Comparison of ENCODE assay signal across 23 mouse cellular contexts in the genomic region with DNA sequence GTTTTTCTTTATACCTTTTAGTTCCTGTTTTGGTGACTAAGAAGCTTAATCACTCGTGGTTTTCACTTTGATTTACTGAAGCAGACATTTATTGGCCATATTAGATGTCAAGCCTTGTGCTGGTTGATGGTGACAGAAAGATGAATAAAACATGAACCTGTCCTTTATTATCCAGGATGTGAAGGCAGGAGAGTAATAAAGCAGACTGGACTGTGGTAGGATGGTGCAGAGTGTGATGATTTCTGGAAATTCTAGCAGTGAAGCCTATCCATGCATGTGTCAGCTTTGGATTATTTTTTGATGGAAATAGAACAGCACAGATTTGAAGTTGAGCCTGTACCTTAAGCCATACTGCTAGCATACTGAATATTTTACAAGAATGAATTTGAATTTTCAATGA.
DNase-seq lines count a peak whose midpoint lies in the region; ATAC-seq and TF ChIP-seq lines count a peak whose summit lies in the region.
"Had no signal": no experiment of that assay in that cellular context is flagged by ENCODE, and none has a peak within 500 bp of the region (broad histone marks: within the 10 kb centered on the region; RNA-seq: fewer than 3 reads in every experiment).

No protein-coding gene starts in this region.

- no peaks in the 10 kb centered on the region for H3K27me3 ChIP-seq in midbrain, embryonic 12.5 days
- no peaks in the 10 kb centered on the region for H3K27me3 ChIP-seq in midbrain, postnatal 0 days (ENCODE audit: insufficient read depth, low read length)
- no peaks in the 10 kb centered on the region for H3K27me3 ChIP-seq in midbrain, embryonic 16.5 days (ENCODE audit: control insufficient read depth, insufficient read depth, low read depth, low read length)
- H3K27me3 ChIP-seq in heart, adult 2 months (ENCODE audit: control insufficient read depth, insufficient read depth, low read length) = no peaks in the 10 kb centered on the region
- H3K27me3 ChIP-seq: embryonic facial prominence, embryonic 15.5 days; hindbrain, embryonic 15.5 days had no signal

- no peak overlapping the region for H3K4me2 ChIP-seq in midbrain, embryonic 12.5 days (replicated peaks)
- no peak overlapping the region for H3K4me2 ChIP-seq in midbrain, postnatal 0 days (ENCODE audit: low read depth, low read length, poor library complexity, severe bottlenecking)
- H3K4me2 ChIP-seq in midbrain, embryonic 16.5 days (ENCODE audit: low read length) = no peak overlapping the region
- H3K4me2 ChIP-seq: embryonic facial prominence, embryonic 15.5 days; hindbrain, embryonic 15.5 days had no signal

- H3K4me1 ChIP-seq in midbrain, embryonic 12.5 days = no peaks in the 10 kb centered on the region
- no peaks in the 10 kb centered on the region for H3K4me1 ChIP-seq in midbrain, postnatal 0 days (ENCODE audit: insufficient read depth, low read length)
- peaks cover 2% of the 10 kb centered on the region; the same call in 1 of the 2 replicates for H3K4me1 ChIP-seq in midbrain, embryonic 16.5 days (ENCODE audit: control insufficient read depth, insufficient read depth, low read length)
- no peaks in the 10 kb centered on the region for H3K4me1 ChIP-seq in heart, adult 2 months (ENCODE audit: control insufficient read depth, insufficient read depth, low read length)
- H3K4me1 ChIP-seq: embryonic facial prominence, embryonic 15.5 days; forebrain, embryonic 10.5 days; heart, embryonic 10.5 days; hindbrain, embryonic 15.5 days had no signal

- intact Hi-C loops in heart, adult 2 months (cut with DNase I) = no loop called here

- H3K9ac ChIP-seq in midbrain, embryonic 12.5 days (replicated peaks) = no peak overlapping the region
- H3K9ac ChIP-seq in midbrain, postnatal 0 days (replicated peaks; ENCODE audit: low read length, poor library complexity, severe bottlenecking) = no peak overlapping the region
- no peak overlapping the region for H3K9ac ChIP-seq in midbrain, embryonic 16.5 days (ENCODE audit: low read depth, low read length)
- no peak overlapping the region for H3K9ac ChIP-seq in heart, adult 2 months (ENCODE audit: low read depth, low read length)
- H3K9ac ChIP-seq: embryonic facial prominence, embryonic 15.5 days; hindbrain, embryonic 15.5 days had no signal

- H3K27ac ChIP-seq in midbrain, embryonic 12.5 days (replicated peaks) = no peak overlapping the region
- H3K27ac ChIP-seq in midbrain, postnatal 0 days (ENCODE audit: low read depth, low read length) = no peak overlapping the region
- no peak overlapping the region for H3K27ac ChIP-seq in midbrain, embryonic 16.5 days (ENCODE audit: low read length)
- H3K27ac ChIP-seq in heart, adult 2 months = no peak overlapping the region
- H3K27ac ChIP-seq: embryonic facial prominence, embryonic 15.5 days; forebrain, embryonic 10.5 days; heart, embryonic 10.5 days; hindbrain, embryonic 15.5 days had no signal

- no peaks in the 10 kb centered on the region for H3K79me2 ChIP-seq in heart, adult 2 months (replicated peaks; ENCODE audit: control insufficient read depth, insufficient read depth, low read length)

- no peak for TF ChIP-seq POLR2A in brain, embryonic 14.5 days (IDR thresholded peaks at IDR 0.05; ENCODE audit: borderline replicate concordance, extremely low read depth, insufficient read depth, insufficient read length, poor library complexity, severe bottlenecking)
- TF ChIP-seq POLR2A in heart, adult 2 months (IDR thresholded peaks at IDR 0.05; ENCODE audit: insufficient read depth, low read depth, low read length) = no peak

- no peaks in the 10 kb centered on the region for H3K9me3 ChIP-seq in midbrain, embryonic 12.5 days
- no peaks in the 10 kb centered on the region for H3K9me3 ChIP-seq in midbrain, postnatal 0 days (ENCODE audit: low read length)
- no peaks in the 10 kb centered on the region for H3K9me3 ChIP-seq in midbrain, embryonic 16.5 days (replicated peaks; ENCODE audit: control insufficient read depth, low read length, poor library complexity, severe bottlenecking)
- H3K9me3 ChIP-seq: embryonic facial prominence, embryonic 15.5 days; forebrain, embryonic 10.5 days; heart, embryonic 10.5 days; hindbrain, embryonic 15.5 days had no signal

- peak; percentile 65 for ATAC-seq in midbrain, embryonic 12.5 days (ENCODE audit: low FRiP score, low read depth)
- ATAC-seq in midbrain, postnatal 0 days (ENCODE audit: low FRiP score) = no peak
- 0 out of 2 replicates have a peak, but pooled peaks have one; percentile 48 for ATAC-seq in midbrain, embryonic 16.5 days
- ATAC-seq: forebrain, embryonic 14.5 days had no signal

- WGBS in midbrain, embryonic 12.5 days = 28% methylated on average over 1 of the region's 1 CpGs
- WGBS in midbrain, postnatal 0 days = 10% methylated on average over 1 of the region's 1 CpGs
- 15% methylated on average over 1 of the region's 1 CpGs for WGBS in midbrain, embryonic 16.5 days
- WGBS in heart, adult 2 months = 36% methylated on average over 1 of the region's 1 CpGs

- H3K4me3 ChIP-seq in midbrain, embryonic 12.5 days = no peak overlapping the region
- H3K4me3 ChIP-seq in midbrain, postnatal 0 days (ENCODE audit: low read depth, low read length) = no peak overlapping the region
- H3K4me3 ChIP-seq in midbrain, embryonic 16.5 days (ENCODE audit: low read depth, low read length) = no peak overlapping the region
- no peak overlapping the region for H3K4me3 ChIP-seq in heart, adult 2 months
- H3K4me3 ChIP-seq: embryonic facial prominence, embryonic 15.5 days; erythroblast, embryonic 14.5 days; forebrain, embryonic 10.5 days; heart, embryonic 10.5 days; hindbrain, embryonic 15.5 days had no signal

- DNase-seq in midbrain, postnatal 0 days (ENCODE audit: low spot score) = no peak
- DNase-seq in brain, embryonic 14.5 days (ENCODE audit: low read depth) = peak; percentile 37
- peak; percentile 10 for DNase-seq in mesoderm, embryonic 11.5 days (ENCODE audit: low read depth, low spot score)
- DNase-seq in heart, adult 2 months = no peak
- DNase-seq in frontal cortex, postnatal 14 days (ENCODE audit: low spot score in 2 of 2) = no peak
- DNase-seq: adrenal gland, adult 2 months; adrenal gland, postnatal 25 days; cerebellum, adult 11 months; cerebellum, adult 8-10 months; cerebellum, postnatal 14 days; embryo, embryonic 11 days; gastrocnemius, postnatal 36 days; heart, adult 11 months; heart, postnatal 10 days; heart, postnatal 4 days had no signal

- no peaks in the 10 kb centered on the region for H3K36me3 ChIP-seq in midbrain, embryonic 12.5 days
- H3K36me3 ChIP-seq in midbrain, postnatal 0 days (ENCODE audit: insufficient read depth, low read length) = no peaks in the 10 kb centered on the region
- no peaks in the 10 kb centered on the region for H3K36me3 ChIP-seq in midbrain, embryonic 16.5 days (ENCODE audit: control insufficient read depth, insufficient read depth, low read length)
- H3K36me3 ChIP-seq in heart, adult 2 months (ENCODE audit: control insufficient read depth, insufficient read depth, low read length) = no peaks in the 10 kb centered on the region
- H3K36me3 ChIP-seq: embryonic facial prominence, embryonic 15.5 days; forebrain, embryonic 10.5 days; heart, embryonic 10.5 days; hindbrain, embryonic 15.5 days had no signal

- no peak for TF ChIP-seq EP300 in heart, adult 2 months (IDR thresholded peaks at IDR 0.05; ENCODE audit: insufficient read depth, low read depth, low read length)

- no peak for TF ChIP-seq CTCF in midbrain, postnatal 0 days (IDR thresholded peaks at IDR 0.05)
- no peak for TF ChIP-seq CTCF in brain, embryonic 14.5 days (IDR thresholded peaks at IDR 0.05; ENCODE audit: borderline replicate concordance, extremely low read depth, insufficient read depth, insufficient read length)
- TF ChIP-seq CTCF in heart, adult 2 months (IDR thresholded peaks at IDR 0.05) = no peak

Comparison
In these comparisons a context has a peak if more than half of its experiments do, and no peak if none do; other contexts are left out.
1. DNase-seq: peak in brain, embryonic 14.5 days (single experiment) and mesoderm, embryonic 11.5 days (single experiment); none in midbrain, postnatal 0 days (single experiment), heart, adult 2 months (0 of 2) and frontal cortex, postnatal 14 days (0 of 2).